In genomic region chr7:45482166-45482565, GRCm38 (mm10) we compare ENCODE assay signal across 24 mouse cellular contexts. TPM values are rescaled to one million over a fixed set of nuclear protein-coding genes. Genes with fewer than 3 reads are reported as not detected.
"Had no signal": no experiment of that assay in that cellular context is flagged by ENCODE, and none has a peak within 500 bp of the region (broad histone marks: within the 10 kb centered on the region; RNA-seq: fewer than 3 reads in every experiment).

No protein-coding gene starts in this region.

- H3K27ac ChIP-seq: liver, embryonic 15.5 days; midbrain, embryonic 13.5 days; midbrain, embryonic 15.5 days; neural tube, embryonic 12.5 days had no signal

- H3K9ac ChIP-seq: liver, embryonic 15.5 days; lung, embryonic 14.5 days; midbrain, embryonic 13.5 days; midbrain, embryonic 15.5 days; neural tube, embryonic 12.5 days had no signal

- DNase-seq: lung, adult 18-20 months; lung, postnatal 10 days; lung, postnatal 4 days; right cerebral cortex, postnatal 14 days; right cerebral cortex, postnatal 4 days; spleen, adult 18-20 months; thymus, postnatal 14 days; thymus, postnatal 36 days had no signal

- H3K27me3 ChIP-seq: liver, embryonic 15.5 days; midbrain, embryonic 13.5 days; midbrain, embryonic 15.5 days; neural tube, embryonic 12.5 days had no signal

- H3K4me1 ChIP-seq: midbrain, embryonic 13.5 days; midbrain, embryonic 15.5 days; neural tube, embryonic 12.5 days had no signal

- H3K9me3 ChIP-seq: liver, embryonic 15.5 days; midbrain, embryonic 13.5 days; midbrain, embryonic 15.5 days; neural tube, embryonic 12.5 days had no signal

- H3K4me2 ChIP-seq: liver, embryonic 15.5 days; lung, embryonic 14.5 days; midbrain, embryonic 11.5 days; midbrain, embryonic 13.5 days; midbrain, embryonic 15.5 days; neural tube, embryonic 12.5 days had no signal

- H3K4me3 ChIP-seq: liver, embryonic 15.5 days; midbrain, embryonic 13.5 days; midbrain, embryonic 15.5 days; neural tube, embryonic 12.5 days had no signal

- H3K36me3 ChIP-seq: midbrain, embryonic 13.5 days; midbrain, embryonic 15.5 days; neural tube, embryonic 12.5 days had no signal

RNA-seq across cellular contexts. Expression of gene Tulp2, which starts 0.5 kb away (rescaled TPM):
- total RNA-seq: megakaryocyte, adult 5-6 weeks; midbrain, postnatal 0 days; neutrophil, adult 5-6 weeks had no signal
- polyA plus RNA-seq: small intestine, adult 2 months had no signal

RNA-seq across cellular contexts. Expression of gene Gm45808, which starts 4.4 kb away (rescaled TPM):
- total RNA-seq: megakaryocyte, adult 5-6 weeks; monocyte, adult 5-6 weeks; neutrophil, adult 5-6 weeks had no signal
- polyA plus RNA-seq: liver, embryonic 15.5 days; lung, embryonic 14.5 days; lung, embryonic 16.5 days; midbrain, embryonic 11.5 days; midbrain, embryonic 13.5 days; midbrain, embryonic 15.5 days; midbrain, postnatal 0 days; neural tube, embryonic 12.5 days; neural tube, embryonic 14.5 days; small intestine, adult 2 months; stomach, embryonic 14.5 days; stomach, embryonic 16.5 days; thymus, postnatal 0 days had no signal
